Mouse (Mus musculus) kidney, adult 2 months (tissue): ENCODE measurements around the gene Ctu2.

ENCODE experiments used
- CTCF ChIP-seq: fragments of 200-500 bp; conservative IDR thresholded peaks from 2 replicates; pipeline ENCODE4 v1.5.1; 2011; ENCODE audit warnings: low read depth, mild to moderate bottlenecking, control low read depth, low read length, moderate library complexity, mixed read lengths; ENCODE audit not compliant: insufficient read depth, insufficient read length
- POLR2A ChIP-seq: fragments of 200-500 bp; IDR thresholded peaks from one replicate; pipeline ENCODE4 v1.6.1; 2011; ENCODE audit warnings: low read depth, low read length, control low read depth

GRCm38 (mm10) chr8:122482448-122482847, 6.5 kb downstream of the Ctu2 start:
- TF ChIP-seq POLR2A (no peak), CTCF (no peak)
